Mouse (Mus musculus): ENCODE results near the gene 4833423E24Rik. TPM values are rescaled to one million over a fixed set of nuclear protein-coding genes. Genes with fewer than 3 reads are reported as not detected.

Gene 4833423E24Rik
- total and polyA plus RNA-seq, 2 experiments from 2014 or later: not detected

- no peak overlapping the region for H3K27ac ChIP-seq (ENCODE audit: low read depth)
- ATAC-seq (ENCODE audit: insufficient read depth, low read depth) (no peak), DNase-seq (ENCODE audit: low spot score) (no peak)
- H3K36me3 ChIP-seq (replicated peaks; ENCODE audit: control insufficient read depth, insufficient read depth, low read length): no peaks in the 10 kb centered on the region
- no peaks in the 10 kb centered on the region for H3K4me1 ChIP-seq (ENCODE audit: control insufficient read depth, insufficient read depth)
- H3K4me3 ChIP-seq (ENCODE audit: low read depth, low read length): no peak overlapping the region
- no peaks in the 10 kb centered on the region for H3K27me3 ChIP-seq (ENCODE audit: control insufficient read depth, insufficient read depth, low read length)
- no peak overlapping the region for H3K9ac ChIP-seq (replicated peaks; ENCODE audit: low read depth, low read length)
- 69% methylated on average over 2 of the region's 2 CpGs for WGBS
- TF ChIP-seq CTCF (IDR thresholded peaks at IDR 0.05; ENCODE audit: low read depth) (no peak), EP300 (IDR thresholded peaks at IDR 0.05; ENCODE audit: low read depth) (no peak)
- H3K4me2 ChIP-seq (ENCODE audit: low read depth, low read length): no peak overlapping the region
- no peaks in the 10 kb centered on the region for H3K9me3 ChIP-seq (replicated peaks; ENCODE audit: control insufficient read depth, low read length)
These were observed 13.4 kb upstream of the 4833423E24Rik start for GRCm38 (mm10) chr2:85532082-85532778.

GRCm38 (mm10) chr2:85522859-85523489 is 4.2 kb upstream of the 4833423E24Rik start:
- Histone ChIP-seq H3K9ac (replicated peaks; ENCODE audit: low read depth, low read length) (no peak overlapping the region), H3K4me1 (ENCODE audit: control insufficient read depth, insufficient read depth) (no peaks in the 10 kb centered on the region), H3K9me3 (replicated peaks; ENCODE audit: control insufficient read depth, low read length) (no peaks in the 10 kb centered on the region), H3K27ac (ENCODE audit: low read depth) (no peak overlapping the region), H3K36me3 (replicated peaks; ENCODE audit: control insufficient read depth, insufficient read depth, low read length) (no peaks in the 10 kb centered on the region), H3K27me3 (ENCODE audit: control insufficient read depth, insufficient read depth, low read length) (no peaks in the 10 kb centered on the region), H3K4me2 (ENCODE audit: low read depth, low read length) (no peak overlapping the region), H3K4me3 (ENCODE audit: low read depth, low read length) (no peak overlapping the region)
- DNase-seq (ENCODE audit: low spot score): no peak
- ATAC-seq (ENCODE audit: insufficient read depth, low read depth): no peak
- TF ChIP-seq CTCF (IDR thresholded peaks at IDR 0.05; ENCODE audit: low read depth) (no peak), EP300 (IDR thresholded peaks at IDR 0.05; ENCODE audit: low read depth) (no peak)
- WGBS: 75% methylated on average over 2 of the region's 2 CpGs

GRCm38 (mm10) chr2:85518292-85518691 is 532 bp downstream of the 4833423E24Rik start:
- no peak for TF ChIP-seq CTCF (IDR thresholded peaks at IDR 0.05; ENCODE audit: low read depth)
- TF ChIP-seq EP300 (IDR thresholded peaks at IDR 0.05; ENCODE audit: low read depth): no peak
- Histone ChIP-seq H3K4me3 (ENCODE audit: low read depth, low read length) (no peak overlapping the region), H3K27me3 (ENCODE audit: control insufficient read depth, insufficient read depth, low read length) (no peaks in the 10 kb centered on the region), H3K9ac (replicated peaks; ENCODE audit: low read depth, low read length) (no peak overlapping the region), H3K4me1 (ENCODE audit: control insufficient read depth, insufficient read depth) (no peaks in the 10 kb centered on the region), H3K9me3 (replicated peaks; ENCODE audit: control insufficient read depth, low read length) (no peaks in the 10 kb centered on the region), H3K36me3 (replicated peaks; ENCODE audit: control insufficient read depth, insufficient read depth, low read length) (no peaks in the 10 kb centered on the region), H3K27ac (ENCODE audit: low read depth) (no peak overlapping the region), H3K4me2 (ENCODE audit: low read depth, low read length) (no peak overlapping the region)
- no peak for DNase-seq (ENCODE audit: low spot score)
- ATAC-seq (ENCODE audit: insufficient read depth, low read depth): no peak
- WGBS: 86% methylated on average over 10 of the region's 10 CpGs

- no peak overlapping the region for H3K4me2 ChIP-seq (ENCODE audit: low read depth, low read length)
- no peak overlapping the region for H3K27ac ChIP-seq (ENCODE audit: low read depth)
- TF ChIP-seq CTCF (IDR thresholded peaks at IDR 0.05; ENCODE audit: low read depth) (no peak), EP300 (IDR thresholded peaks at IDR 0.05; ENCODE audit: low read depth) (no peak)
- H3K4me1 ChIP-seq (ENCODE audit: control insufficient read depth, insufficient read depth): no peaks in the 10 kb centered on the region
- no peaks in the 10 kb centered on the region for H3K27me3 ChIP-seq (ENCODE audit: control insufficient read depth, insufficient read depth, low read length)
- no peak overlapping the region for H3K4me3 ChIP-seq (ENCODE audit: low read depth, low read length)
- DNase-seq (ENCODE audit: low spot score) (no peak), ATAC-seq (ENCODE audit: insufficient read depth, low read depth) (no peak)
- H3K9me3 ChIP-seq (replicated peaks; ENCODE audit: control insufficient read depth, low read length): no peaks in the 10 kb centered on the region
- H3K36me3 ChIP-seq (replicated peaks; ENCODE audit: control insufficient read depth, insufficient read depth, low read length): no peaks in the 10 kb centered on the region
- no peak overlapping the region for H3K9ac ChIP-seq (replicated peaks; ENCODE audit: low read depth, low read length)
- WGBS: 65% methylated on average over 3 of the region's 3 CpGs
These were observed 8.4 kb downstream of the 4833423E24Rik start for GRCm38 (mm10) chr2:85510376-85510775.

GRCm38 (mm10) chr2:85490396-85490795 is 28.4 kb downstream of the 4833423E24Rik start:
- TF ChIP-seq EP300 (IDR thresholded peaks at IDR 0.05; ENCODE audit: low read depth): no peak
- no peak for TF ChIP-seq CTCF (IDR thresholded peaks at IDR 0.05; ENCODE audit: low read depth)
- H3K4me2 ChIP-seq (ENCODE audit: low read depth, low read length): no peak overlapping the region
- H3K4me3 ChIP-seq (ENCODE audit: low read depth, low read length): no peak overlapping the region
- ATAC-seq (ENCODE audit: insufficient read depth, low read depth) (no peak), DNase-seq (ENCODE audit: low spot score) (no peak)
- WGBS: 70% methylated on average over 5 of the region's 5 CpGs
- no peaks in the 10 kb centered on the region for H3K9me3 ChIP-seq (replicated peaks; ENCODE audit: control insufficient read depth, low read length)
- H3K27ac ChIP-seq (ENCODE audit: low read depth): no peak overlapping the region
- no peaks in the 10 kb centered on the region for H3K27me3 ChIP-seq (ENCODE audit: control insufficient read depth, insufficient read depth, low read length)
- H3K4me1 ChIP-seq (ENCODE audit: control insufficient read depth, insufficient read depth): no peaks in the 10 kb centered on the region
- no peaks in the 10 kb centered on the region for H3K36me3 ChIP-seq (replicated peaks; ENCODE audit: control insufficient read depth, insufficient read depth, low read length)
- H3K9ac ChIP-seq (replicated peaks; ENCODE audit: low read depth, low read length): no peak overlapping the region

Data from heart, postnatal 0 days (tissue).